Mouse (Mus musculus) bone marrow, adult 2 months (tissue): ENCODE results near the gene Idi1. TPM values are rescaled to one million over a fixed set of nuclear protein-coding genes. Genes with fewer than 3 reads are reported as not detected.
A peak's percentile ranks its signal among the peaks of the same experiment; 100 is the strongest.

Experiments
- H3K27ac ChIP-seq: fragments of 200-500 bp; 2 replicates; pipeline ENCODE4 v1.5.1; 2012; ENCODE audit warnings: low read depth, mild to moderate bottlenecking, control low read depth, inconsistent platforms, low read length; ENCODE audit not compliant: control insufficient read depth, poor library complexity, insufficient read depth
- H3K4me1 ChIP-seq: fragments of 200-500 bp; 2 replicates; pipeline ENCODE4 v1.6.1; 2011; ENCODE audit warnings: low read length; ENCODE audit not compliant: control insufficient read depth, insufficient read depth
- H3K4me3 ChIP-seq: fragments of 200-500 bp; replicated peaks from 2 replicates; pipeline ENCODE3; 2011; ENCODE audit warnings: mild to moderate bottlenecking, low read depth, low read length, control low read depth; ENCODE audit not compliant: control insufficient read depth
- CTCF ChIP-seq: fragments of 200-500 bp; IDR thresholded peaks from 2 replicates; pipeline ENCODE4 v1.5.1; 2011; ENCODE audit warnings: low read length, control low read depth; ENCODE audit not compliant: control insufficient read depth, insufficient read depth
- POLR2A ChIP-seq: fragments of 200-500 bp; IDR thresholded peaks from 2 replicates; pipeline ENCODE4 v1.6.1; 2011; ENCODE audit warnings: low read depth, mild to moderate bottlenecking, control low read depth, low read length, borderline replicate concordance; ENCODE audit not compliant: control insufficient read depth
- WGBS: fragments of 180-500 bp; shearing (Covaris S2); methylation state at CpG from one replicate; pipeline ENCODE4 v1.1.7; 2018; 5-methylcytosine and 5-hydroxymethylcytosine counted together
- polyA plus RNA-seq: library from polyadenylated mRNA; stranded (reverse); fragments of >200 nt; gene quantifications from 2 replicates; pipeline ENCODE4 v1.2.4, GENCODE M21; 2011; ENCODE audit warnings: low replicate concordance; ENCODE audit not compliant: missing spikeins, insufficient read depth, insufficient read length

The Idi1 gene
- polyA plus RNA-seq, 1 experiment = 25.7 TPM

DNA sequence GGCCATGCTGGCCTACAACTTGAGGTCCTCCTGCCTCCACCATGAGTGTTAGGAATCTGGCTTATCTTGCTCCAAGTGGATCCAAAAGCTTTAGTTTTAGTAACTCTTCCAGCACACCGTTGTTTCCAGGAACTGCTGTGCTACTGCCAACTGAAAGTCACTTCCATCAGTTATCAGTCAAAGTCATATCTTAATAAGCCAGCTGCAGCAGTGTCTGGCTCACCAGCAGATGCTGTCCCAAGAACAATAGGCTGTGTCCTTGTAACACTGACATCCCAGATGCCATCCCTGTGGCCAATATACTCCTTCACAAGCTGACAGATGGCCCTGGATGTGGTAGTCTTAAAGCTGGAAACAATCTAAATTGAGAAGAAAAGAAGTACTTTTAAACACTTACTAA, 36.0 kb upstream of the Idi1 start:
- H3K4me1 ChIP-seq = no peaks in the 10 kb centered on the region
- 35% methylated on average over 1 of the region's 1 CpGs for WGBS
- TF ChIP-seq CTCF (no peak), POLR2A (no peak)

DNA sequence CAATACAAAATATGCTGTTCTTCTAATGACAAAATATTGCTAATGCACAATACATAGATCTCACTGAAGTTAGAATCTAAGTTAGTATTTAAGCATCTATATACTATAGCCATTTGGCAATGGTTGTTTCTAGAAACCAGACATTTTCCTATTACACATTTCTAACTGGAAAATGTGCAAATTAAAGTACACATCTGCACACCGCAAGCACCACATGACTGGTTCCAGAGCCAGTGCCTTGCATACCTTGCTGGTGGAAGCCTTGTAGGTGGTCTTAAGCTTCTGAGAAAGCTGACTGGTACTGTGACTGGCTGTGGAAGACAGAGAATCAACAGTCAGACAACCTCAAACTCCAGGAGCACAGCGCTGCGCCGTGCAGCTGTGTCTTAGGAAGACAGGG, 31.9 kb upstream of the Idi1 start:
- no peak overlapping the region for H3K27ac ChIP-seq
- H3K4me1 ChIP-seq = no peaks in the 10 kb centered on the region
- H3K4me3 ChIP-seq = no peak overlapping the region
- TF ChIP-seq CTCF (no peak), POLR2A (no peak)
- WGBS = 98% methylated on average over 4 of the region's 4 CpGs

More for the DNA sequence above, 36.0 kb upstream of the Idi1 start:
- Histone ChIP-seq H3K27ac (no peak overlapping the region), H3K4me3 (no peak overlapping the region)

GRCm38 (mm10) chr13:8854769-8855168, 30.5 kb upstream of the Idi1 start:
- TF ChIP-seq CTCF = no peak
- no peak for TF ChIP-seq POLR2A
- WGBS = 84% methylated on average over 2 of the region's 2 CpGs
- H3K27ac ChIP-seq = no peak overlapping the region
- no peak overlapping the region for H3K4me3 ChIP-seq
- no peaks in the 10 kb centered on the region for H3K4me1 ChIP-seq

DNA sequence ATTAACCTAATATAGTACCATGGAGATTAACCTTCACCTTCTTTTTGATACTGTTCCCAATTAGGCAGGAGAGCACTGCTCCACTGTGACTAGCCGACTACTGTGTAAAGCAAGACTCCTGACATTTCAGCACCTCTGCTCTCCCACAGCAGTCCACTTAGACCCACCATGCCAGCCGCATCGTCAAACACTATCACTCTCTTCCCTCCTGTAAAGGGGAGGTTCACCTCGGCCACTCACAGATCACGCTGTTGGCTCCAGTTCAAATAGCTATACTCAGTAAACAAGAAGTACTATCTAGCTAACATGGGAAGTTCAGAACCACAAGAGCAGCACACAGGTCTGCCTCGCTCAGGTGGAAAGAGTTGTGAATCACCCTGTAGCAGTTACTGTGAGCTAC, 26.8 kb upstream of the Idi1 start:
- no peak overlapping the region for H3K4me3 ChIP-seq
- H3K27ac ChIP-seq = no peak overlapping the region
- TF ChIP-seq CTCF (no peak), POLR2A (no peak)
- 58% methylated on average over 6 of the region's 6 CpGs for WGBS
- no peaks in the 10 kb centered on the region for H3K4me1 ChIP-seq

GRCm38 (mm10) chr13:8860861-8861260, 24.4 kb upstream of the Idi1 start:
- Histone ChIP-seq H3K4me1 (no peaks in the 10 kb centered on the region), H3K27ac (no peak overlapping the region), H3K4me3 (no peak overlapping the region)
- TF ChIP-seq POLR2A = no peak
- no peak for TF ChIP-seq CTCF
- WGBS = 87% methylated on average over 9 of the region's 9 CpGs

DNA sequence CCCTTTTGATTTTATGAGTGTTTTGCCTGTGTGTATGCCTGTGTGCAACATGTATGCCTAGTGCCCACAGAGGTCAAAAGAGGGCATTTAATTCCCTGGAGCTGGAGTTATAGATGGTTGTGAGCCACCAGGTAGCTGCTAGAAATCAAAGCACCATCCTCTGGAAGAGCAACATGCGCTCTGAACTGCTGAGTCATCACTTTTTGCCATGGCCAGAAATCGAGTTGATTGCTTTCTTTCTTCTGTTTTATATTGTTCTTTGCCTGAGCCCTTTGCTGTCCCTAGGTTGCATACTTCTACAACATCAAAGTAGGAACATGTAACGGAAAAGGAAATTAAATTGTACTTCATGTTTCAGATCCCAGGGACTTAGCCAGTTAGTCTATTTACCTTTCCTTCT, 20.3 kb upstream of the Idi1 start:
- no peak for TF ChIP-seq POLR2A

DNA sequence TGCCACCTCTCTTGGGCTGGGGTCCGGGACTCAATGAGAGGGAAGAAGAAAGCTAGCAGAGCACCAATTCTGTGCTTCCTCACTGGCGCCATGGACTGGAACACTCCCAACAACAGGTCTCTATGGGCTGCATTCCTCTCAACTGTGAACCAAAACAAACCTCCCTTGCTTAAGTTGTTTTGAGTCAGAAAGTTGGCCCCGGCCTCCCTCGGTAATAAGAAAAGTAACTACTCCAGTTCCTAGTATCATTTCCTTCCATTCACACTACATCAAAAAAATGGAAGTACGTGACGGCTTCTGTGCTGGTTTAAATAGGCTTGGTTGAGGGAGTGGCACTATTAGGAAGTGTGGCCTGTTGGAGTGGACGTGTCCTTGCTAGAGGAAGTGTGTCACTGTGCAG, 18.7 kb upstream of the Idi1 start:
- no peak overlapping the region for H3K4me3 ChIP-seq
- H3K27ac ChIP-seq = no peak overlapping the region
- no peaks in the 10 kb centered on the region; the same call in 1 of the 2 replicates for H3K4me1 ChIP-seq
- WGBS = 75% methylated on average over 7 of the region's 7 CpGs
- TF ChIP-seq POLR2A = no peak
- no peak for TF ChIP-seq CTCF

More for the DNA sequence above, 20.3 kb upstream of the Idi1 start:
- Histone ChIP-seq H3K4me1 (no peaks in the 10 kb centered on the region; the same call in 1 of the 2 replicates), H3K4me3 (no peak overlapping the region), H3K27ac (no peak overlapping the region)
- WGBS = 78% methylated on average over 3 of the region's 3 CpGs

DNA sequence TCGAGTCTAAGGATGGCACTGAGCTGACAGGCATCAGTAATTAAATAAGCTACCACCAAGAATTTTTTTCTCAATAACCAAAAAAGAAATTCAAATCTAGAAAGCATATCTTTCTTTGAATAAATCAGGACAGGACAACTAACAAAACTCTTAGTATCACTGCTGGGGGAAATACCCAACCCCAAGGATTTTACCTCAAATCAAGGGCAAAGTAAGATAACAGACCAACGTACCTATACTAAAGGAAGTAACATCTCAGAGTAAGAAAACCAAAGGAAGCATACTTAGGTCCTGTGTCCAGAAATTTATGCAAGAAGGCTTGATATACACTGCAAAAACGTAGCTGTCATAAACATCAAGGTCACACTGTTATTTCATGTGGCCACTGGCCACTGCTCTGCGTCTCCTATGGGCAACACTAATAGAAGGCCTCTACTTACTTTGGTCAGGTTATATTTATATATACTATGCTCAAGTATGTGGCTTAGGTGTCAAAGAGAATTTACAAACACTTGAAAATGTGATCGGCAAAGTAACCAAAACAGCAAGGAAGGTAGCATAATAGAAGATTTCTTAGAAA, 15.6 kb upstream of the Idi1 start:
- H3K4me1 ChIP-seq = no peaks in the 10 kb centered on the region; the same call in 1 of the 2 replicates
- no peak overlapping the region for H3K27ac ChIP-seq
- peak overlapping the region; percentile 21 for H3K4me3 ChIP-seq
- 34% methylated on average over 5 of the region's 5 CpGs for WGBS
- TF ChIP-seq POLR2A (no peak), CTCF (no peak)

GRCm38 (mm10) chr13:8870160-8870509, 15.2 kb upstream of the Idi1 start:
- peak overlapping the region; percentile 91 for H3K4me3 ChIP-seq
- 2% methylated on average over 9 of the region's 9 CpGs for WGBS
- H3K27ac ChIP-seq = peak overlapping the region; percentile 94; the same call in 1 of the 2 replicates
- H3K4me1 ChIP-seq = no peaks in the 10 kb centered on the region; the same call in 1 of the 2 replicates
- TF ChIP-seq CTCF = no peak
- TF ChIP-seq POLR2A = no peak
